Mouse (Mus musculus): ENCODE measurements around the gene Psmd1.

GRCm38 (mm10) chr1:86146293-86146692 lies 82.1 kb downstream of the Psmd1 start:
- TF ChIP-seq CTCF (IDR thresholded peaks at IDR 0.05; ENCODE audit: low read depth, low read length) (no peak), TAL1 (conservative IDR thresholded peaks at IDR 0.05; ENCODE audit: low read depth, low read length) (no peak), GATA1 (IDR thresholded peaks at IDR 0.05; ENCODE audit: borderline replicate concordance, low read length) (no peak)

Data from G1E (cell line).